Mouse (Mus musculus) C2C12 (cell line): ENCODE data around the gene Gpc5. TPM values are rescaled to one million over a fixed set of nuclear protein-coding genes. Genes with fewer than 3 reads are reported as not detected.

Experiments used
- H3K27me3 ChIP-seq: one replicate; pipeline ENCODE4 v1.6.1; 2011; ENCODE audit not compliant: control insufficient read depth, insufficient read depth, insufficient read length
- H3K36me3 ChIP-seq: one replicate; pipeline ENCODE4 v1.6.1; 2011; ENCODE audit not compliant: control insufficient read depth, insufficient read depth
- H3K4me3 ChIP-seq: one replicate; pipeline ENCODE4 v1.5.1; 2011; ENCODE audit warnings: mild to moderate bottlenecking, control low read depth; ENCODE audit not compliant: poor library complexity, insufficient read depth, severe bottlenecking
- H3K79me2 ChIP-seq: one replicate; pipeline ENCODE4 v1.6.1; 2011; ENCODE audit not compliant: control insufficient read depth, insufficient read depth
- H3K79me3 ChIP-seq: one replicate; pipeline ENCODE4 v1.6.1; 2011; ENCODE audit warnings: low read depth, control low read depth
- H3ac ChIP-seq: one replicate; pipeline ENCODE3; 2011; ENCODE audit warnings: low read depth; ENCODE audit not compliant: control insufficient read depth, insufficient read length
- CEBPB ChIP-seq: IDR thresholded peaks from one replicate; pipeline ENCODE4 v1.6.1; 2011; ENCODE audit warnings: low read depth, mild to moderate bottlenecking, control low read depth, moderate library complexity
- CTCF ChIP-seq: IDR thresholded peaks from one replicate; pipeline ENCODE4 v1.5.1; 2011; ENCODE audit not compliant: control insufficient read depth, insufficient read depth, insufficient read length
- FOSL1 ChIP-seq: IDR thresholded peaks from one replicate; pipeline ENCODE4 v1.8.0; 2011; ENCODE audit warnings: mild to moderate bottlenecking, low read length; ENCODE audit not compliant: poor library complexity, insufficient read depth, severe bottlenecking
- MAX ChIP-seq: IDR thresholded peaks from one replicate; pipeline ENCODE4 v1.6.1; 2011; ENCODE audit warnings: mild to moderate bottlenecking, control low read depth
- MYOD1 ChIP-seq: IDR thresholded peaks from one replicate; pipeline ENCODE4 v1.6.1; 2011; ENCODE audit warnings: low read depth; ENCODE audit not compliant: control insufficient read depth, insufficient read length
- MYOG ChIP-seq: IDR thresholded peaks from one replicate; pipeline ENCODE4 v1.6.1; 2011; ENCODE audit not compliant: control insufficient read depth, insufficient read length; ENCODE audit errors: extremely low read depth
- USF1 ChIP-seq: IDR thresholded peaks from one replicate; pipeline ENCODE4 v1.6.1; 2011; ENCODE audit warnings: low read depth, mild to moderate bottlenecking, control low read depth, moderate library complexity
- polyA plus RNA-seq: library from polyadenylated mRNA; unstranded; fragments of >200 nt; fragmentation: generic; extraction: Trizol; gene quantifications from one replicate; pipeline ENCODE4 v1.2.1, GENCODE M21; 2012; ENCODE audit warnings: missing spikeins

The Gpc5 gene
- polyA plus RNA-seq, 1 experiment: not detected

GRCm38 (mm10) chr14:115090516-115090915 lies 1.5 kb upstream of the Gpc5 start:
- no peak overlapping the region for H3K4me3 ChIP-seq
- no peak for TF ChIP-seq FOSL1
- no peak for TF ChIP-seq MYOG
- no peak for TF ChIP-seq USF1
- TF ChIP-seq CEBPB: no peak
- no peak for TF ChIP-seq MYOD1
- no peak for TF ChIP-seq MAX
- H3K36me3 ChIP-seq: no peaks in the 10 kb centered on the region
- no peaks in the 10 kb centered on the region for H3K79me3 ChIP-seq
- H3K79me2 ChIP-seq: no peaks in the 10 kb centered on the region
- H3ac ChIP-seq: no peak overlapping the region
- peaks cover 15% of the 10 kb centered on the region for H3K27me3 ChIP-seq

- Histone ChIP-seq H3K4me3 (no peak overlapping the region), H3ac (no peak overlapping the region), H3K27me3 (peaks cover 15% of the 10 kb centered on the region), H3K36me3 (no peaks in the 10 kb centered on the region), H3K79me2 (no peaks in the 10 kb centered on the region), H3K79me3 (no peaks in the 10 kb centered on the region)
- TF ChIP-seq USF1 (no peak), FOSL1 (no peak), CEBPB (no peak), MYOG (no peak), CTCF (no peak), MAX (no peak), MYOD1 (no peak)
Observed at GRCm38 (mm10) chr14:115092510-115092909, 495 bp downstream of the Gpc5 start.

- H3ac ChIP-seq: no peak overlapping the region
- H3K36me3 ChIP-seq: no peaks in the 10 kb centered on the region
- no peak overlapping the region for H3K4me3 ChIP-seq
- peaks cover 15% of the 10 kb centered on the region for H3K27me3 ChIP-seq
- no peaks in the 10 kb centered on the region for H3K79me3 ChIP-seq
- H3K79me2 ChIP-seq: no peaks in the 10 kb centered on the region
- no peak for TF ChIP-seq MAX
- no peak for TF ChIP-seq FOSL1
- TF ChIP-seq MYOD1: no peak
- no peak for TF ChIP-seq MYOG
- TF ChIP-seq CEBPB: no peak
- no peak for TF ChIP-seq CTCF
- no peak for TF ChIP-seq USF1
Observed at GRCm38 (mm10) chr14:115092952-115093351, 937 bp downstream of the Gpc5 start.

- H3K36me3 ChIP-seq: no peaks in the 10 kb centered on the region
- H3K79me2 ChIP-seq: no peaks in the 10 kb centered on the region
- no peaks in the 10 kb centered on the region for H3K27me3 ChIP-seq
- H3K79me3 ChIP-seq: no peaks in the 10 kb centered on the region
- TF ChIP-seq CEBPB (no peak), MAX (no peak), CTCF (no peak), USF1 (no peak), FOSL1 (no peak), MYOD1 (no peak), MYOG (no peak)
- no peak overlapping the region for H3K4me3 ChIP-seq
- H3ac ChIP-seq: no peak overlapping the region
Observed at GRCm38 (mm10) chr14:115100617-115101299, 8.7 kb downstream of the Gpc5 start.

- no peaks in the 10 kb centered on the region for H3K79me3 ChIP-seq
- H3K27me3 ChIP-seq: no peaks in the 10 kb centered on the region
- no peaks in the 10 kb centered on the region for H3K79me2 ChIP-seq
- H3ac ChIP-seq: no peak overlapping the region
- no peak overlapping the region for H3K4me3 ChIP-seq
- H3K36me3 ChIP-seq: no peaks in the 10 kb centered on the region
- TF ChIP-seq MYOD1 (no peak), MYOG (no peak), USF1 (no peak), CTCF (no peak), FOSL1 (no peak), MAX (no peak)
Observed at GRCm38 (mm10) chr14:115106326-115106725, 14.3 kb downstream of the Gpc5 start.
